ENCODE assay signal across 14 mouse cellular contexts in genomic region chr3:105036281-105036847, GRCm38 (mm10). TPM values are rescaled to one million over a fixed set of nuclear protein-coding genes. Genes with fewer than 3 reads are reported as not detected.
A peak's percentile ranks its signal among the peaks of the same experiment; 100 is the strongest.
DNase-seq lines count a peak whose midpoint lies in the region; ATAC-seq and TF ChIP-seq lines count a peak whose summit lies in the region.
"Had no signal": no experiment of that assay in that cellular context is flagged by ENCODE, and none has a peak within 500 bp of the region (broad histone marks: within the 10 kb centered on the region; RNA-seq: fewer than 3 reads in every experiment).

No protein-coding gene starts in this region.

- TF ChIP-seq CTCF in lung, postnatal 0 days (IDR thresholded peaks at IDR 0.05) = no peak
- no peak for TF ChIP-seq CTCF in small intestine, adult 2 months (IDR thresholded peaks at IDR 0.05; ENCODE audit: extremely low read depth, insufficient read length, insufficient replicate concordance, low read depth, low read length)

- DNase-seq in frontal cortex, adult 2 months (ENCODE audit: extremely low spot score in 1 of 2, low spot score in 1 of 2) = no peak
- no peak for DNase-seq in kidney, adult 9 months
- peak; percentile 50 for DNase-seq in lung, postnatal 0 days (ENCODE audit: low spot score)
- no peak for DNase-seq in lung, adult 18-20 months
- DNase-seq in thymus, postnatal 14 days = no peak
- DNase-seq: gastrocnemius, postnatal 36 days had no signal

- H3K27ac ChIP-seq in kidney, embryonic 16.5 days (ENCODE audit: low read length) = peak overlapping the region; percentile 34
- H3K27ac ChIP-seq in lung, postnatal 0 days (ENCODE audit: low read length) = peak overlapping the region; percentile 38
- peak overlapping the region; percentile 66; the same call in 1 of the 2 replicates for H3K27ac ChIP-seq in small intestine, adult 2 months (ENCODE audit: insufficient read depth, low read depth, low read length)
- H3K27ac ChIP-seq: limb, embryonic 12.5 days had no signal

- H3K4me2 ChIP-seq in kidney, embryonic 16.5 days (replicated peaks; ENCODE audit: low read depth, low read length) = no peak overlapping the region
- no peak overlapping the region for H3K4me2 ChIP-seq in lung, postnatal 0 days (replicated peaks; ENCODE audit: low read depth, low read length)
- H3K4me2 ChIP-seq: limb, embryonic 12.5 days had no signal

- WGBS in kidney, embryonic 16.5 days = 68% methylated on average over 10 of the region's 10 CpGs
- 54% methylated on average over 10 of the region's 10 CpGs for WGBS in lung, postnatal 0 days
- WGBS in small intestine, adult 2 months = 80% methylated on average over 10 of the region's 10 CpGs

- ATAC-seq in frontal cortex, adult (ENCODE audit: low TSS enrichment) = peak; percentile 39; the same call in 1 of the 2 replicates
- ATAC-seq in kidney, embryonic 16.5 days (ENCODE audit: low FRiP score, low TSS enrichment) = peak; percentile 59; the same call in 1 of the 2 replicates
- peak; percentile 56 for ATAC-seq in lung, postnatal 0 days
- ATAC-seq: activated CD4-positive, CD25-positive, alpha-beta regulatory T cell, adult 4 months had no signal

- no peak for TF ChIP-seq POLR2A in small intestine, adult 2 months (IDR thresholded peaks at IDR 0.05; ENCODE audit: low read depth, low read length)

- H3K4me3 ChIP-seq in kidney, embryonic 16.5 days (ENCODE audit: low read length) = no peak overlapping the region
- H3K4me3 ChIP-seq in lung, postnatal 0 days (ENCODE audit: low read depth, low read length) = no peak overlapping the region
- H3K4me3 ChIP-seq in small intestine, adult 2 months (ENCODE audit: low read depth, low read length) = no peak overlapping the region
- H3K4me3 ChIP-seq: limb, embryonic 12.5 days had no signal

- H3K4me1 ChIP-seq in kidney, embryonic 16.5 days (ENCODE audit: insufficient read depth, low read length) = peaks cover 8% of the 10 kb centered on the region; the same call in 1 of the 2 replicates
- peaks cover 14% of the 10 kb centered on the region; the same call in 1 of the 2 replicates for H3K4me1 ChIP-seq in lung, postnatal 0 days (ENCODE audit: insufficient read depth, low read depth, low read length)
- H3K4me1 ChIP-seq in small intestine, adult 2 months (ENCODE audit: control insufficient read depth, insufficient read depth, insufficient read length, low read length) = peaks cover 4% of the 10 kb centered on the region; the same call in 1 of the 2 replicates

- peak; percentile 43; the same call in 1 of the 2 replicates for TF ChIP-seq EP300 in lung, postnatal 0 days (IDR thresholded peaks at IDR 0.05)

- no peaks in the 10 kb centered on the region for H3K9me3 ChIP-seq in kidney, embryonic 16.5 days (ENCODE audit: low read length)
- no peaks in the 10 kb centered on the region for H3K9me3 ChIP-seq in lung, postnatal 0 days (ENCODE audit: low read length)
- H3K9me3 ChIP-seq: G1E; limb, embryonic 12.5 days had no signal

- no peak overlapping the region for H3K9ac ChIP-seq in kidney, embryonic 16.5 days (replicated peaks; ENCODE audit: low read length)
- no peak overlapping the region for H3K9ac ChIP-seq in lung, postnatal 0 days (replicated peaks; ENCODE audit: low read depth)
- H3K9ac ChIP-seq: limb, embryonic 12.5 days had no signal

- H3K27me3 ChIP-seq in kidney, embryonic 16.5 days (ENCODE audit: insufficient read depth, low read length) = no peaks in the 10 kb centered on the region
- H3K27me3 ChIP-seq in lung, postnatal 0 days (replicated peaks; ENCODE audit: insufficient read depth, low read length) = no peaks in the 10 kb centered on the region
- H3K27me3 ChIP-seq in small intestine, adult 2 months (ENCODE audit: control insufficient read depth, insufficient read depth, low read length) = no peaks in the 10 kb centered on the region
- H3K27me3 ChIP-seq: limb, embryonic 12.5 days had no signal

- peaks cover 47% of the 10 kb centered on the region for H3K36me3 ChIP-seq in kidney, embryonic 16.5 days (ENCODE audit: insufficient read depth, low read length)
- peaks cover 12% of the 10 kb centered on the region for H3K36me3 ChIP-seq in lung, postnatal 0 days (ENCODE audit: insufficient read depth, low read length)
- peaks cover 34% of the 10 kb centered on the region for H3K36me3 ChIP-seq in small intestine, adult 2 months (ENCODE audit: control insufficient read depth, insufficient read depth, low read length)
- H3K36me3 ChIP-seq: G1E had no signal

RNA-seq across cellular contexts. Expression of gene Cttnbp2nl, which starts 16.6 kb away (rescaled TPM):
- 9.3 and 10.3 TPM in 2 replicates for polyA plus RNA-seq in frontal cortex, adult 2 months (2012; rRNA removed)
- polyA plus RNA-seq in kidney, embryonic 16.5 days (2015; fragmentation: Nextera tagmentation; extraction: Ambion mirVana) = 28.6 and 29.3 TPM in 2 replicates
- 70.4 and 82.1 TPM in 2 replicates for polyA plus RNA-seq in lung, postnatal 0 days (2015; fragmentation: Nextera tagmentation; extraction: Ambion mirVana)
- polyA plus RNA-seq in small intestine, adult 2 months (2012; rRNA removed) = 2.0 and 2.9 TPM in 2 replicates
- polyA plus RNA-seq: activated CD4-positive, CD25-positive, alpha-beta regulatory T cell, adult 4 months had no signal

RNA-seq across cellular contexts. Expression of gene 4930564D02Rik, which starts 30.3 kb away (rescaled TPM):
- not detected in 2 replicates for polyA plus RNA-seq in frontal cortex, adult 2 months (2012; rRNA removed)
- not detected in 2 replicates for polyA plus RNA-seq in kidney, embryonic 16.5 days (2015; fragmentation: Nextera tagmentation; extraction: Ambion mirVana)
- polyA plus RNA-seq in lung, postnatal 0 days (2015; fragmentation: Nextera tagmentation; extraction: Ambion mirVana) = not detected in 2 replicates
- polyA plus RNA-seq in small intestine, adult 2 months (2012; rRNA removed) = not detected in 2 replicates
- polyA plus RNA-seq: activated CD4-positive, CD25-positive, alpha-beta regulatory T cell, adult 4 months; cortical plate, adult 2 months; G1E; limb, embryonic 12.5 days; urinary bladder, adult 2 months had no signal
